Mouse (Mus musculus): ENCODE results near the gene Naa80.
"Not testable (repeated sequence)": the region's sequence is repeated elsewhere in the genome, so short reads cannot be mapped to it uniquely, and the experiment has no call there.

Naa80 gene

GRCm38 (mm10) chr9:107551117-107551889 lies 27.4 kb upstream of the Naa80 start, which contains the start of gene Rassf1:
Rassf1 (plus strand) TSS chr9:107551555.
- DNase-seq: peak; percentile 48 to 61

DNA sequence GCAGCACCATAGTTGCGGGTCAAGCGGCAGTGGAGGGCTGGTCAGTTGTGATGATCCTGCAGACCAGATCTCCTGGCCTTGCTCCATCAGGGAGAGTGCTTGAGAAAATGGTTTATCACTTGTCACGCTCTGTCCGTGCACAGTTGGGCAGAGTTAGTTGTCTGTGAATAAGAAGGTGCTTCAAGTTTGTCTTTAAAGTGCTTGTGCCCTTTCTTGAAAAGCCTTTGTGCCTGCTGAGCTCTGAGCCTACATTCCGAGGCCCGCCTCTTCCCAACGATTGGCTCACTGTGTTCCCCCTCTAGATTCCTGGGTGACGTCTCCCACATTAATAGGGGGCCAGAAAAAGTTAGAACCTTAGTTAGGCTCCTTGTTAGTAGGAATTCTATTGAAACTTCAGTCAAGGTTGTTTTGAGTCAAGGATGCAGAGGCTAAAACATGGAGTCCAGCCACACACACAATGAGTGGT lies 26.8 kb upstream of the Naa80 start:
- no peak for DNase-seq

DNA sequence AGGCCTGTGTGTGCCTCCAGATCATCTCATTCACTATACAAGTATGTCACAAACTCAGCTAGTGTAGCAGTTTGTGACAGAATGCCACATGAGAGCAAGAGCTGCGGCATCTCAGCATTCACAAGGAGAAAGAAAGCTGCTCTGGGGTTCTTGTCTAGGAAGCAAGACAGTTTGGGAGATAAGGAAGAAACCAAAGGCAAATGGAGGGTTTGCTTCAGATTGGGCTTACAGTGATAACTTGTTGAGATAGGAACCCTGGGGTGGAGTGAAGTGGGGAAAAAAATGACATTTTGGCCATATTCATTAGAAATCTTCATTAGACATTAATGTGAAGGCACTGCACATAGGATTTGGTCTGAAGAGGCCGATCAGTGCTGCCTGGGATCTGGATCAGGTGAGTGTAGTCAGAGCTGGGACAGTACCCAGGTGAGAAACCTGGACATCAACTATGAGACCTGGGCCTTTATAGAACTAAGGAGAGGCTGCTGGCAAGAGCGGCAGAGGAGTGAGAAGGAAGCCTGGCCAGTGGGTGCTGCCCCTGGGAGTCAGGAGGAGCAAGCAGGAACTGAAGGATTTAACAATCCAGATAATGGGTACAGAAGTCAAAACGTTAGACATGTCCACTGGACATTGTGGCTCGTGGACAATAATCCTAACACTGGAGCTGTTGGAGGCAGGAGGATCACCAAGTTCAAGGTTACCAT lies 25.8 kb upstream of the Naa80 start:
- no peak for DNase-seq

DNA sequence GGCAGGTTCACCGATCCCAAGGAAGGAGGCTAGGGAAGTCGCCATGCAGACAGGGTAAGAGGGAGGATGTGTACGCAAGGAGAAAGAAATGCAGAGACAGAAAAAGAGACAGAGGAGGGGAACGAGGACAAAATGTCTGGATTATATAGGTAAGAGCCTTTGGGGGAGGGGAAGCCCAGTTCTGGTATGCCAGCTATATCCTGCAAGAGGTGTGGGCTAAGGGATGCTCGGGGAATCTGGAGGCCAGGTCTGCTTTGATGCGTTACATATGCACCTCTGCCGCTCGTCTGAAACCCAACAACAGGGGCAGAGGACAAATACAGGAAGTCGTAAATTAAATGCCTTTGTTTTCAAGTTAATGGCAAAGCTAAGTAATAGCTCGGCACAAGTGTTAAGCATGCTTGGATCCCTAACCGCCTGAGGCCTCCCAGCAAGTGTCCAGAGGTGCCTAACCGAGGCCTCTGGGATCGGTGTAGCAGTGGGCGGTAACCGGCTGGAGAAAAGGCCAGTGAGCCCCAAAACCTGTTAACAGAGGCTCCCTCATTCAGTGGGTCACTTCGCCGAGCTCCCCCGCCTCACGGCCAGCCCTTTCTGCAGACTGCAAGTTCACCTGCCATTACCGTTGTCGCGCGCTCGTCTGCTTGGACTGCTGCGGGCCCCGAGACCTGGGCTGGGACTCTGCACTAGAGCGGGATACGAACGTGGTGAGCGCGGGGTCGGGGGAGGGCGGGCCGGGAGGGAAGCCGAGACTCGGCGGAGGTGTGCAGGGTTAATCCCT lies 25.0 kb upstream of the Naa80 start:
- DNase-seq: peak in 1 of 2 experiments; percentile 72

DNA sequence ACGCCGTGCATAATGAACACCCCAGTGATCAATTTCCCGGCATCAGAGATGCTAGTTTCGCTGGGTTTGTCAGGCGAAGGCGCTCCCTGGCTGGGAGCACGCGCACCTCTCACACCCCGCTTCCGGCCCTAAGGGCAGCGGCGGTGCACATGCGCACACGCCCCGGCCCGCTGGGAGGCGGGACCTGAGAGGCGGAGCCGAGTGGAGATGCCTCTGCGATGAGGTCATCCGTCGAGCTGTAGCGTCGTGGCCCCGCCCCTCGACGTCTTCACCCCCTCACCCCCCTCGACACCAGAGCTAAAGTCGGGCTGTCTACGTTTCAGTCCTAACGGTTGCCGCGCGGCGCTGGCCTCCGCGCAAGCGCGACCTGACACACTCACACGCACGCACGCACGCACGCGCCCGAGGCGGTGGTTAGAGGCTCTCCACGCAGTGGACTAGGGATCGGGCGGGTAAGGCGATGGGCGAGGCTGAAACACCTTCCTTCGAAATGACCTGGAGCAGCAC lies 24.3 kb upstream of the Naa80 start:
- peak; percentile 94 to 98 for DNase-seq

DNA sequence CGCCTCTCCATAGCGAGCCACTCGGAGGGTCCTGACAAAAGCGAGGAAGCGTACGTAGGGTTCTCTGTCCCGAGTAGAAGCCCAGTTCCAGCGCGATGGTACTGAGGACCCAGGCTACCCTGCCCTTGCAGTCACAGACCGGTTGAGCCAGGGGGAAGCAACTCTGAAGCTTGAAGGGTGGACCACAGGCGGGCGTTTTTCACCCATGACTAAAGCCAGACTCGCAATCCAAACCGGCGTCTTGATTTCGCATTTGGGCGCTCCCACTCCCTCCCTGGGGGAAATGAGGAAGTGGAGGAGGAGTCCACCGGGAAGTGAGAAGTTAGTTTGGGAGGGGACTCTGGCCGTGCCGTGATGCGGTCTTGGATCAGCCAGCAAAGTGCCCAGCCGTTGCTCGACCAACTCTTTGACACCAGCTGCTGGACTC lies 23.6 kb upstream of the Naa80 start:
- no peak for DNase-seq

DNA sequence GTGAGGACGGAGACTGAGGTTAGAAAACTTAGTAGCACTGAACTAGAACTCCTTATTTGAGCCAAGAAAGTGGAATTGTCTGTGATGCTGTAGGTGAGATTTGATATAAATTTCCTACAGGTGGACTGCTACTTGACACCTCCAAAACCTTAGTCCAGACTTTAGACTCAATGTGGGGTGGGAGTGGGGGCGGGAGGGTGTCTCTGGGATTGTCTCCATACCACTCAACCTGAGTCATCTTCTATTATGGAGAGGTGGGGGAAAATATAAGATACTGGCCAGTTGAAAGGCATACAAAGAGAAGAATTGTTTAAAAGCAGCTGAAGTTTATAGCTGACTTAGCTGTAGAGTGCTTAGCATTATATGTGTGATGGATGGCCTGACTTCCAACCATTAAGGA lies 23.0 kb upstream of the Naa80 start:
- DNase-seq: no peak

DNA sequence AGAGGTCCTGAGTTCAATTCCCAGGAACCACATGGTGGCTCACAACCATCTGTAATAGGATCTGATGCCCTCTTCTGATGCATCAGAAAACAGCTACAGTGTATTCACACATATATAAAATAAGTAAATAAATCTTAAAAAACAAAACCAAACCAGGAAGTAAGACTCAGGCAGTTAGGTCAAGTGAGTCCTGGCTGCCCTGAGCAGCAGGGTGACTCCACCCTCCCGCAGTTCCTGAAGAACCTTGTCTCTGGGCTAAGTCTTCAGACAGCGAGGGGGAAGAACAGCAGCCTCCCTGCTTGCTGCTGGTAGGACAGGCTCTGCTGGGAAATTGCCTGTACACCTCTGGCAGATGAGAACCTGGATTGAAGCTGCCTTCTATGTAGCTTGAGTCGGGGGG lies 22.3 kb upstream of the Naa80 start:
- DNase-seq: no peak

DNA sequence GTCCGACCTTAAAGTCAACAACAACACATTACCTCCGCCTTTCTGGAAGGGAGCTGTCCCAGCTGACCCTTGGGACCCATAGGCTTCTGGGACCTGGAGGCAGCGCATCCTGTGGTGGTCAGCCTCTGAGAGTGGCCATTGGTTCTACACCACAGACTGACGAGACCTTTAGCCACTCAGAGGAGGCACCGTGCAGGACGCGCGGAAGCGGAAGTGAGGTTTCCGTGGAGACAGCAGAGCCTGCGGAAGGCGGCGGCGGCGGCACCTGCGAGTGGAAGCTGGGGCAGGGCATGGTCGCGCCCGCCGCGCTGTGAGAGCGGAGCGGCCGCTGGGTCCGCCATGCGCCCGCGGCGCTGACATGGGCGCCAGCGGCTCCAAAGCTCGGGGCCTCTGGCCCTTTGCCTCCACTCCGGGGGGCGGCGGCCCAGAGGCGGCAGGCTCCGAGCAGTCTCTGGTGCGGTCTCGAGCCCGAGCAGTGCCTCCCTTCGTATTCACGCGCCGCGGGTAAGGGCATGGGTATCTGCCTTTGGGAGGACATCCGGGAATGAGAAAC lies 15.6 kb upstream of the Naa80 start, which contains the start of gene Tusc2:
Gene Tusc2, plus strand, starts transcription at position 227 of the 553 bp plus-strand sequence.
- DNase-seq: peak; percentile 94 to 95

DNA sequence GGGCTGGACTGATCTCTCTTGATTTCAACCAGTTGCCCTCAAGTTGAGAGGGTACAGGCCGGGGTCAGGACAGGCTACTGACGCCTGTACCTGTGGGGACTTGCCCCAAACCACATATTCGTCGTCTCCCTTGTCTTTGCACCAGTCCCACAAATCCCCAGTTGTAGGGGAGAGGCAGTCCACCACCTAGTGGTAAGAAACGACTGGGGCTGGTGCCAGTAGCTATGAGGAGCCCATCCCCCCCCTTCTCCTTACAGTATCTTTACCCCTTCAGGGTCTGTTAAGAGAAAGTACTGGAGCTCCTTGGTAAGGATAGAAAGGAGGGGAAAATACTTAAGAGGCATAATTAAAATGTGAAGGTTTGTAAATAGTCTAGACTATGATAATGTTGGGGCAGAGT lies 13.1 kb upstream of the Naa80 start:
- not testable (repeated sequence) for DNase-seq

DNA sequence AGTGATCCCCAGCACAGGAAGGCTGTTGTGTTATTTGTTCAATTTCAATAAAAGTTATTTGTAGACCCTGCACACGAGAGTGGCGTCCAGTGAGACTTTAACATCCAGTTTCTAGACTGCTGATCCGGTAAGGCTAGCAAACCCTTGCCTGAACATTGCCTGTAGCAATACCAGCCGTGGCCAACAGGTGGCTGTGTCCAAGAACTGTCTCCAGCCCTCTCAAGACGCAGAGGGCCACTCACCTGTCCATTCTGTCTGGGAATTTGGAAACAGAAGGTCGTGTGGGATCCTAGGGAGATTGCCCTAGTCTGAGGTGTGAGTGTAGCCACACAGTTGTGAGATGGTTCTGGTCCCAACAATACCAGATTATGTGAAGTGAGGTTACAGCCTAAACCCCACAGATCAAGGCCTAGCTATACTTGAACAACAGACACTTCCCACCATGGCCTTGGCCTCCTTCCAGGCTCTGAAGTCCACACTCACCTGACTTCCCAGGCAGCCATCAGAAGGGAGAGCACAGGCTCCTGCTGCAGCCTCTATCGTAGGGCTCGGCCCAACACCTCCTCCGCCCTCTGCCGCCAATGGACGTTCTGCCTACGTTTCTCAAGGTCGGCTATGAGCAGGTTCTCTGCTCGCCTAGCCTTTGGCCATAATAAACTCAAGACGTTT lies 12.5 kb upstream of the Naa80 start:
- DNase-seq: peak; percentile 83 to 91

GRCm38 (mm10) chr9:107566855-107567254 lies 11.8 kb upstream of the Naa80 start:
- no peak for DNase-seq

GRCm38 (mm10) chr9:107567702-107568319 lies 10.9 kb upstream of the Naa80 start, which contains the start of gene Hyal2:
Hyal2 (plus strand) TSS chr9:107567945.
- DNase-seq: no peak

DNA sequence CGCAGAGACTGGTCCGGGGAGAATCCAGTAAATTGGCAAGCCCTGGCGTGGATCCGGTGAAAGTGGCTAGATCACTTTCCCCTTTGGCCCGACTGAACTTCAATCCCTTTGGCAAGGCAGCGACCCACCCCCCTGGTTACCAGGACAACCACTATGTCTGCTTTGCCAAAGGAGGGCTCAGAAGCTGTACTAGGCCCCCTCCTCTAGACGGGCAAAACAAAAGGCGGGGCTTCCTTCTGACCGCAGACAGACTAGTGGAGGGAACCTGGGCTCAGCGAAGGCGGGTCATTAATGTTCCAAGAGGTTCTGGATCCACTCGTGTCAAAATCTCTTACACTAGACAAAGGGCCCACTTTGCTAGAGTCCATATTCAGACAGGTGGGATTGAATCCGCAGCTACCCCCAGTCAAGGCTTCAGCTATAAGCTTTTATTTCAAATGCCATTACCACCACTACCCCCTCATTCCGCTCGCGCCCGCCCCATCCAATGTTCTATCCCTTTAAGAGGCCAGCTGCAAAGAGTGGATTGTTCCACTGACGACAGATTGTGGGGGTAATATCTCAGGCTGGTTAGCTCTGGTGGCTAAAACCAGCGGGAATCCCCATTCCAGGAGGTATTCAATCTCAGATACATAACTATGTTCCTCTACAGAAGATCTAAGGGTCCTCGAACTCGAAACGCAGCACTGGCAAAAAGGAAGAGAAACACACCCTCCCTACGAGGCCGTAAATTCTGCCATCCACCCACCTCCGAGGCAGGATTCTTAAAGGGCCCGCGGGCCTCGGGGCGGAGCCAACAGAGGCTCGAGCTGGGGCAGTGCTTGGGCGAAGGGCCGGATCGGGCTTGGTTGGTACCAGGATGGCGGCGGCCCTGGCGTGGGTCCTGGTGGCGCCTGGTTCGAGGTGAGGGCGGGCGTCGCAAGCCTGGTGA lies 10.1 kb upstream of the Naa80 start:
- DNase-seq: peak; percentile 82 to 84

DNA sequence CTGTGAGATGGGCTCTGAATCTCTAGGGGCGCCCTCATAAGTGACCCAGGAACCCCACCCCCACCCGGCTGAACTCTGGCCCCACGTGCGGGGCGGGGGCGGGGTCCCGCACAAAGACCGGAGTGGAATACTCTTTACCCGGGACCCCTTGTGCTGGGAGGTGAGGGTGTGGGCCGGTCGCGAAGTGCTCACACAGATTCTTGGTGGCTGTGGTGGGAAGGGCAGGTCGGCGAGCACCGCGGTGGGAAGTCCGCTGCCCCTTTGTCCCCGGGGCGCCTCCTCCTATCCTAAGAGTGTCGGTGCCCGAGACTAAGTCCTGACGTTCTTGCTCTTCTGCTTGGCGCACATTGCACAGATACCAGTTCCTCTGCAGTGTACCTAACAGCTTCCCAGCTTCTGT lies 9.4 kb upstream of the Naa80 start:
- no peak for DNase-seq

- no peak for DNase-seq
These were observed 8.7 kb upstream of the Naa80 start for GRCm38 (mm10) chr9:107570016-107570415.

GRCm38 (mm10) chr9:107570845-107571244 lies 7.8 kb upstream of the Naa80 start:
- DNase-seq: no peak

DNA sequence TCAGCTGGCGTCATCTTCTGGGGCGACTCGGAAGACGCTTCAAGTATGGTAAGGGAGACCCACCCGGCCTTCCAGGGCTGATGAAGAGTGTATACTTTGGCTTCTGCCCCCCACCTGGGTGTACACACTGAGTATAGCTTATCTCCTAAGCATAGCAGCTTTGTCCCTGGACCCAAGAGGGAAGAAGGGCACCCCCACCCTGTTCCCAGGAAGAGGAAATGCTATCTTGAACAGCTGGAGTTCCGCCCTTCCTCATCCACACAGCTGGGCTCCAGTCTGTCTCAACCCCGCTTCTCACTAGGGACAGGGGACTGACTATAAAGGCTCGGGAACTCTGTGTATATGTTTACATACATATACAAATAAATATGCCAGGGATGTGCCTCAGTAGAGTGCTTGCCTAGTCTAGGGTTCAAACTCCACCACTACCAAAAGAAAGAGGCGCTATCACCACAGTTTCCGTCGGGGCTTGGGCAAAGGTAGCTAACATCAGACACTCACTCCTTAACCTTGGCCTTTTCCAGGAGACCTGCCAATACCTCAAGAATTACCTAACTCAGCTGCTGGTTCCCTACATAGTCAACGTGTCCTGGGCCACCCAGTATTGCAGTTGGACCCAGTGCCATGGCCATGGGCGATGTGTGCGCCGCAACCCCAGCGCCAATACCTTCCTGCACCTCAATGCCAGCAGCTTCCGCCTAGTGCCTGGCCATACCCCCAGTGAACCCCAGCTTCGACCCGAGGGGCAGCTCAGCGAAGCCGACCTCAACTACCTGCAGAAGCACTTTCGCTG lies 7.0 kb upstream of the Naa80 start:
- no peak for DNase-seq

DNA sequence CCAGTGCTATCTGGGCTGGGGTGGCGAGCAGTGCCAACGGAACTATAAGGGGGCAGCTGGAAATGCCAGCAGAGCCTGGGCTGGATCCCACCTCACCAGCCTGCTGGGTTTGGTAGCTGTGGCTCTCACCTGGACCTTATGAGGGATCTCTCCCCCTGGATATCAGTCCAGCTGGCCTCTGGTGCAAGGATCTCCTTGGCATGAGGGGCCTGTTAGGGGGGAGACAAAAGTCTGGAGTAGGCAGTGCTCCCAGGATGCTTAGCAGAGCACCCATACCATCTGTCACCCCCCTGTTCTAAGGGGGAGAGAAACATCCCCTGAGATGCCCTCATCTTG lies 6.4 kb upstream of the Naa80 start:
- DNase-seq: no peak

- not testable (repeated sequence) for DNase-seq
These were observed 4.9 kb upstream of the Naa80 start for GRCm38 (mm10) chr9:107573774-107574173.
